Mouse (Mus musculus) brain, embryonic 14.5 days (tissue): ENCODE results near the gene Ccdc91. TPM values are rescaled to one million over a fixed set of nuclear protein-coding genes. Genes with fewer than 3 reads are reported as not detected.
A peak's percentile ranks its signal among the peaks of the same experiment; 100 is the strongest.

Experiments used
- DNase-seq: peaks from one replicate; pipeline ENCODE4 v3.0.0-alpha.2; 2011; ENCODE audit warnings: low read depth
- CTCF ChIP-seq: fragments of 200-500 bp; IDR thresholded peaks from 2 replicates; pipeline ENCODE4 v1.5.1; 2012; ENCODE audit warnings: inconsistent platforms, mild to moderate bottlenecking, moderate library complexity, borderline replicate concordance; ENCODE audit not compliant: insufficient read depth, insufficient read length; ENCODE audit errors: extremely low read depth
- POLR2A ChIP-seq: fragments of 200-500 bp; IDR thresholded peaks from 2 replicates; pipeline ENCODE4 v1.6.1; 2012; ENCODE audit warnings: mild to moderate bottlenecking, inconsistent platforms, borderline replicate concordance; ENCODE audit not compliant: poor library complexity, insufficient read depth, insufficient read length, severe bottlenecking; ENCODE audit errors: extremely low read depth
- polyA plus RNA-seq: library from polyadenylated mRNA; depleted of rRNA; stranded (reverse); fragments of >200 nt; gene quantifications from 2 replicates; pipeline ENCODE4 v1.2.3, GENCODE M21; 2012

Ccdc91 gene
- polyA plus RNA-seq, 1 experiment, result 28.0 TPM

GRCm38 (mm10) chr6:147517909-147518308 lies 42.3 kb downstream of the Ccdc91 start:
- DNase-seq, result no peak
- TF ChIP-seq CTCF, result no peak
- no peak for TF ChIP-seq POLR2A

- no peak for DNase-seq
- TF ChIP-seq CTCF, result no peak
- no peak for TF ChIP-seq POLR2A
Observed at GRCm38 (mm10) chr6:147525236-147525635, 49.6 kb downstream of the Ccdc91 start.

DNA sequence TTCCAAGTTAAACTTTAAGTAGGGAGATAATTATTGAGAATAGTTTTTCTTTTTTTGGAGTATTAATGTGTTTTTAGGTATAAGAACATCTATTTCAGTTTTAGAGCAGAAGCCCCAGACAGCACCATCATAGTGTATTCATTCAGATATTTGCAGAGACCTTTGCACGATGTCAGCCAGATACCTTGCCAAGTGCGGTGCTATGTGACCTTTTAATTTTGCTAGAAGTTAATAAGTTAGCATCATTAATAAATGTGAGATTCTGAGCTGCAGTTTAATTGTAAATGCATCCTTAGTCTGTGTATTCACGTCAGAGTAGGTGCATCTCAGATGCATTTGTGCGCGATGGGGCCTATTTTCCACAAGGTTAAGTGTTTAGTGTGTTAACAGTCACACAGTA lies 59.3 kb downstream of the Ccdc91 start:
- no peak for DNase-seq
- no peak for TF ChIP-seq POLR2A
- no peak for TF ChIP-seq CTCF

DNA sequence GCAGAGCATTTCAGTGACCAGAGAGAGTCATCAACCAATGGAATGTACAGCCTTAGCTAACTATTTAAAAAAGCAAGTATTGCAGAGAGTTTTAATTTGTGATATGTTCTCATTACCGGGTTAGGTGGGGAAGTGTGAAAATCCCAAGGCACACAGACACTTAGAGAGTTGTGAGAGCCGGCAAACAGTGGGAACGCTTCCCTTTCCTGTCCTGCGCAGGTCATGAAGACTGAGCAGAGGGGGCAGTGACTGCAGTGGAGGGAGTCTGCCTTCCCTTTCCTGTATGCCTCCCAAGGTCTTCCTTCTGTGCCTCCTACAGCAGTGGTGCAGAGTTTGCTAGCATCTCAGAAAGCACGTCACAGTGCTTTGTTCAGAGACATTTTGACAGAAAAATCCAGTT lies 62.6 kb downstream of the Ccdc91 start:
- no peak for DNase-seq
- TF ChIP-seq POLR2A, result no peak
- no peak for TF ChIP-seq CTCF

GRCm38 (mm10) chr6:147539056-147539600 lies 63.5 kb downstream of the Ccdc91 start:
- DNase-seq, result peak; percentile 5
- TF ChIP-seq POLR2A (no peak), CTCF (no peak)

DNA sequence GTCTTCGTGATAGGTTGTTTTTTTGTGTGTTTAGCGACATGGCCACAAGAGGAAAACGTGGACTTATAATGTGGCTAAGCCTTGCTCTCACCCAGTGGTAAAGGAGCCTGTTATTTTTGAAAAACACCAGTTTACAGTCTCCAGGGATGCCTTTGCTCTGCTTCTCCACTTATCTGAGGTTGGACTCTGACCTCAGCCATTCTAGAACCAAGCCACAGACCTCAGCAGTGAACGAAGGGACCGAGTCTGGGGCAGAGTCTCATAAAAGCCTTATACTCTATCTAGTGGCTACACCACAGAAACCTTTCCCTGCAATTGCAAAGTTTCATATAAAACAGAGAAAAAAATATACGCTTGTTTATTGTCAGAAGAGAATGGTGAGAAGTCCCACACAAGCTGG lies 65.3 kb downstream of the Ccdc91 start:
- DNase-seq, result no peak
- TF ChIP-seq CTCF (no peak), POLR2A (no peak)

DNA sequence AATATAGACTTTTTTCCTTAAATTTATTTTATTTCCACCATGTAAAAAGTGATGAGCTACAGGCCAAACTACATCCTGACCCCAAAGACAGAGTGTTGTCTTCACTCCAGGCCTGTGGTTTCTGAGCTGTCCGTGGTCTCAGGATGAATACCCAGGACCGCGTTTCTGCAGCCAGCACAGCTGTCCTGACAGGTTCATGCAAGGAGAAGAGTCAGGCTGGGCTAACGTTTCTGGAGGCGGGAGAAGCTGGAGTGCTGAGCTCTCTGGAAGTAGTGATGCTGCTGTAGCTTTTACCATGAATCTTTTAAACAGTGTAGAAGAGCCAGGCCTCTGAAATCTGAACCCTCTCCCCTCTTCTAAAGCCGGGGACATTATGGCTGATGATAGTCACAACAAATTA lies 80.0 kb downstream of the Ccdc91 start:
- no peak for DNase-seq
- TF ChIP-seq CTCF (no peak), POLR2A (no peak)

GRCm38 (mm10) chr6:147559316-147559715 lies 83.7 kb downstream of the Ccdc91 start:
- TF ChIP-seq POLR2A, result no peak
- no peak for TF ChIP-seq CTCF

GRCm38 (mm10) chr6:147560436-147560835 lies 84.8 kb downstream of the Ccdc91 start:
- no peak for DNase-seq
- TF ChIP-seq POLR2A (no peak), CTCF (no peak)

More at GRCm38 (mm10) chr6:147559316-147559715, 83.7 kb downstream of the Ccdc91 start:
- DNase-seq, result no peak

- no peak for TF ChIP-seq CTCF
- no peak for TF ChIP-seq POLR2A
- no peak for DNase-seq
Observed at GRCm38 (mm10) chr6:147569246-147569645, 93.6 kb downstream of the Ccdc91 start.

- TF ChIP-seq CTCF (no peak), POLR2A (no peak)
- DNase-seq, result no peak
Observed at GRCm38 (mm10) chr6:147573137-147573536, 97.5 kb downstream of the Ccdc91 start.

- TF ChIP-seq CTCF (no peak), POLR2A (no peak)
- DNase-seq, result no peak
Observed at GRCm38 (mm10) chr6:147574454-147575182, 99.0 kb downstream of the Ccdc91 start.

- DNase-seq, result peak; percentile 13
- TF ChIP-seq CTCF (no peak), POLR2A (no peak)
Observed at GRCm38 (mm10) chr6:147575183-147575784, 99.7 kb downstream of the Ccdc91 start.
